Mouse (Mus musculus) lung, embryonic 15.5 days (tissue): ENCODE measurements around the gene Sh3pxd2b. TPM values are rescaled to one million over a fixed set of nuclear protein-coding genes. Genes with fewer than 3 reads are reported as not detected.

Experiments
- polyA plus RNA-seq: library from polyadenylated mRNA; unstranded; fragments of >200 nt; fragmentation: Nextera tagmentation; extraction: Ambion mirVana; gene quantifications from 2 replicates; pipeline ENCODE4 v1.2.1, GENCODE M21; 2015

Sh3pxd2b gene
- polyA plus RNA-seq, 1 experiment from 2014 or later, result 24.3 TPM

Other genes starting within 250 kb of the Sh3pxd2b start
- 0.10 and 0.45 TPM in 2 replicates for gene Il9r, start 147.5 kb upstream of the Sh3pxd2b start, polyA plus RNA-seq
- 50.8 and 56.7 TPM in 2 replicates for gene Snrnp25, start 142.4 kb upstream of the Sh3pxd2b start, polyA plus RNA-seq
- 62.5 and 67.4 TPM in 2 replicates for gene Rhbdf1, start 125.5 kb upstream of the Sh3pxd2b start, polyA plus RNA-seq
- 37.7 and 37.8 TPM in 2 replicates for gene Mpg, start 121.3 kb upstream of the Sh3pxd2b start, polyA plus RNA-seq
- 41.6 and 46.9 TPM in 2 replicates for gene Nprl3, start 80.1 kb upstream of the Sh3pxd2b start, polyA plus RNA-seq
- 160 and 236 TPM in 2 replicates for gene Hba-x, start 71.4 kb upstream of the Sh3pxd2b start, polyA plus RNA-seq
- gene Hba-a1, start 64.3 kb upstream of the Sh3pxd2b start, polyA plus RNA-seq, result 7,834 and 8,642 TPM in 2 replicates
- 1.4 and 2.8 TPM in 2 replicates for gene Hbq1b, start 60.9 kb upstream of the Sh3pxd2b start, polyA plus RNA-seq
- 21,194 and 23,046 TPM in 2 replicates for gene Hba-a2, start 51.3 kb upstream of the Sh3pxd2b start, polyA plus RNA-seq
- gene Hbq1a, start 47.8 kb upstream of the Sh3pxd2b start, polyA plus RNA-seq, result 0.97 and 1.5 TPM in 2 replicates
- gene Ubtd2, start 107.5 kb downstream of the Sh3pxd2b start, polyA plus RNA-seq, result 46.8 and 48.4 TPM in 2 replicates
- 0.58 and 0.81 TPM in 2 replicates for gene Efcab9, start 184.3 kb downstream of the Sh3pxd2b start, polyA plus RNA-seq
- 1.9 and 2.9 TPM in 2 replicates for gene Stk10, start 185.5 kb downstream of the Sh3pxd2b start, polyA plus RNA-seq